Mouse (Mus musculus) limb, embryonic 13.5 days (tissue): ENCODE data around the gene Vwa5a. TPM values are rescaled to one million over a fixed set of nuclear protein-coding genes. Genes with fewer than 3 reads are reported as not detected.

ENCODE experiments used
- polyA plus RNA-seq: library from polyadenylated mRNA; unstranded; fragments of >200 nt; fragmentation: Nextera tagmentation; extraction: Ambion mirVana; gene quantifications from 2 replicates; pipeline ENCODE4 v1.2.1, GENCODE M21; 2015

Gene Vwa5a
- polyA plus RNA-seq, 1 experiment from 2014 or later = 21.4 TPM

Other genes starting within 250 kb of the Vwa5a start
- gene Olfr905, start 247.2 kb upstream of the Vwa5a start, polyA plus RNA-seq = not detected in 2 replicates
- not detected in 2 replicates for gene Olfr906, start 231.2 kb upstream of the Vwa5a start, polyA plus RNA-seq
- not detected in 2 replicates for gene Olfr907, start 222.5 kb upstream of the Vwa5a start, polyA plus RNA-seq
- gene Olfr911-ps1, start 196.7 kb upstream of the Vwa5a start, polyA plus RNA-seq = not detected in 2 replicates
- not detected in 2 replicates for gene Olfr910, start 180.4 kb upstream of the Vwa5a start, polyA plus RNA-seq
- gene Olfr912, start 138.1 kb upstream of the Vwa5a start, polyA plus RNA-seq = not detected in 2 replicates
- not detected in 2 replicates for gene Olfr913, start 125.5 kb upstream of the Vwa5a start, polyA plus RNA-seq
- gene Olfr914, start 113.2 kb upstream of the Vwa5a start, polyA plus RNA-seq = not detected in 2 replicates
- not detected in 2 replicates for gene Olfr916, start 58.4 kb upstream of the Vwa5a start, polyA plus RNA-seq
- not detected in 2 replicates for gene Olfr917, start 52.4 kb upstream of the Vwa5a start, polyA plus RNA-seq
- gene Olfr918, start 43.7 kb upstream of the Vwa5a start, polyA plus RNA-seq = not detected in 2 replicates
- not detected in 2 replicates for gene Olfr919, start 14.6 kb upstream of the Vwa5a start, polyA plus RNA-seq
- 0.03 TPM in 2 replicates for gene Olfr920, start 34.0 kb downstream of the Vwa5a start, polyA plus RNA-seq
- not detected in 2 replicates for gene Olfr921, start 54.8 kb downstream of the Vwa5a start, polyA plus RNA-seq
- gene Olfr922, start 96.3 kb downstream of the Vwa5a start, polyA plus RNA-seq = not detected in 2 replicates
- gene Olfr923, start 108.3 kb downstream of the Vwa5a start, polyA plus RNA-seq = not detected in 2 replicates
- not detected in 2 replicates for gene Olfr924, start 126.2 kb downstream of the Vwa5a start, polyA plus RNA-seq
- not detected in 2 replicates for gene Olfr26, start 136.8 kb downstream of the Vwa5a start, polyA plus RNA-seq
- gene Olfr926, start 158.9 kb downstream of the Vwa5a start, polyA plus RNA-seq = not detected in 2 replicates
- not detected in 2 replicates for gene Olfr930, start 211.5 kb downstream of the Vwa5a start, polyA plus RNA-seq